Mouse (Mus musculus) thymus, adult 2 months (tissue): Measurements from ENCODE around the gene Rd3.

Experiments
- CTCF ChIP-seq: fragments of 200-500 bp; IDR thresholded peaks from 2 replicates; pipeline ENCODE4 v1.5.1; 2012; ENCODE audit warnings: mild to moderate bottlenecking, control low read depth, low read length, moderate library complexity, borderline replicate concordance; ENCODE audit not compliant: control insufficient read depth, poor library complexity, insufficient read depth; ENCODE audit errors: extremely low read depth
- POLR2A ChIP-seq: fragments of 200-500 bp; IDR thresholded peaks from 2 replicates; pipeline ENCODE4 v1.6.1; 2012; ENCODE audit warnings: mild to moderate bottlenecking, low read length, control low read depth, moderate library complexity; ENCODE audit not compliant: control insufficient read depth, poor library complexity, insufficient read depth; ENCODE audit errors: extremely low read depth

GRCm38 (mm10) chr1:191947796-191948195 lies 29.4 kb upstream of the Rd3 start:
- TF ChIP-seq POLR2A: no peak
- TF ChIP-seq CTCF: no peak
